ENCODE assay signal across 8 mouse cellular contexts in genomic region chr3:108535896-108536516, GRCm38 (mm10). TPM values are rescaled to one million over a fixed set of nuclear protein-coding genes. Genes with fewer than 3 reads are reported as not detected.
A peak's percentile ranks its signal among the peaks of the same experiment; 100 is the strongest.
DNase-seq lines count a peak whose midpoint lies in the region; ATAC-seq and TF ChIP-seq lines count a peak whose summit lies in the region.

No protein-coding gene starts in this region.

- 5% methylated on average over 15 of the region's 15 CpGs for WGBS in heart, embryonic 13.5 days
- 4% methylated on average over 15 of the region's 15 CpGs for WGBS in forebrain, embryonic 13.5 days
- 8% methylated on average over 15 of the region's 15 CpGs for WGBS in limb, embryonic 14.5 days

- no peaks in the 10 kb centered on the region for H3K79me2 ChIP-seq in CH12.LX (replicated peaks; ENCODE audit: control insufficient read depth, extremely low read depth, insufficient read depth, poor library complexity, severe bottlenecking)

- H3K4me2 ChIP-seq in heart, embryonic 13.5 days, result peak overlapping the region; percentile 85
- H3K4me2 ChIP-seq in CH12.LX (ENCODE audit: insufficient read depth, low read depth, poor library complexity, severe bottlenecking), result peak overlapping the region; percentile 86
- H3K4me2 ChIP-seq in forebrain, embryonic 13.5 days, result peak overlapping the region; percentile 93
- peak overlapping the region; percentile 74 for H3K4me2 ChIP-seq in limb, embryonic 14.5 days (replicated peaks; ENCODE audit: low read depth, low read length, severe bottlenecking)

- no peaks in the 10 kb centered on the region for H3K9me3 ChIP-seq in heart, embryonic 13.5 days
- no peaks in the 10 kb centered on the region for H3K9me3 ChIP-seq in CH12.LX (replicated peaks; ENCODE audit: low read length)
- no peaks in the 10 kb centered on the region for H3K9me3 ChIP-seq in forebrain, embryonic 13.5 days (replicated peaks)
- H3K9me3 ChIP-seq in limb, embryonic 14.5 days (ENCODE audit: control insufficient read depth, low read length), result no peaks in the 10 kb centered on the region

- TF ChIP-seq CTCF in CH12.LX (conservative IDR thresholded peaks at IDR 0.05 in 1 of 2, IDR thresholded peaks at IDR 0.05 in 1 of 2; ENCODE audit: low read depth in 2 of 2, low read length in 2 of 2), result no peak

- no peak for ATAC-seq in heart, embryonic 13.5 days (ENCODE audit: extremely low read depth, insufficient number of reproducible peaks, low FRiP score, low TSS enrichment)
- no peak for ATAC-seq in forebrain, embryonic 13.5 days
- no peak for ATAC-seq in limb, embryonic 14.5 days (ENCODE audit: low FRiP score, low read depth)

- no peaks in the 10 kb centered on the region for H3K36me3 ChIP-seq in heart, embryonic 13.5 days
- H3K36me3 ChIP-seq in CH12.LX (replicated peaks in 1 of 2; ENCODE audit: control insufficient read depth in 1 of 2, insufficient read depth in 1 of 2, low read length in 1 of 2), result no peaks in the 10 kb centered on the region
- no peaks in the 10 kb centered on the region for H3K36me3 ChIP-seq in forebrain, embryonic 13.5 days (ENCODE audit: poor library complexity, severe bottlenecking)
- no peaks in the 10 kb centered on the region for H3K36me3 ChIP-seq in limb, embryonic 14.5 days (ENCODE audit: control insufficient read depth, insufficient read depth, low read length)

- no peak overlapping the region for H3K27ac ChIP-seq in heart, embryonic 13.5 days (replicated peaks)
- no peak overlapping the region for H3K27ac ChIP-seq in CH12.LX (ENCODE audit: insufficient read depth, low read depth)
- H3K27ac ChIP-seq in forebrain, embryonic 13.5 days, result peak overlapping the region; percentile 48; the same call in 1 of the 2 replicates
- no peak overlapping the region for H3K27ac ChIP-seq in limb, embryonic 14.5 days (replicated peaks; ENCODE audit: low read depth, low read length)

- DNase-seq in heart, adult 8-10 months (ENCODE audit: low spot score), result no peak
- DNase-seq in CH12.LX (ENCODE audit: extremely low read depth), result no peak
- DNase-seq in limb, embryonic 14.5 days (ENCODE audit: low spot score), result no peak
- DNase-seq in yolk sac, embryonic 10.5 days (ENCODE audit: low spot score), result no peak
- no peak for DNase-seq in thymus, postnatal 10 days (ENCODE audit: low spot score in 2 of 2)
- DNase-seq in layer of hippocampus, adult 9-11 months, result no peak

- dilution Hi-C loops in CH12.LX (cut with MboI; ENCODE audit: extremely low pct_ligation_motif_present, extremely low pct_unique_long_range_greater_than_20kb, low sequenced_read_pairs), result no loop called here

- no peak for TF ChIP-seq POLR2A in CH12.LX (IDR thresholded peaks at IDR 0.05; ENCODE audit: low read depth, low read length)
- no peak for TF ChIP-seq POLR2A in limb, embryonic 14.5 days (IDR thresholded peaks at IDR 0.05; ENCODE audit: borderline replicate concordance, extremely low read depth, insufficient read depth, insufficient read length)

- peaks cover 27% of the 10 kb centered on the region for H3K4me1 ChIP-seq in heart, embryonic 13.5 days
- H3K4me1 ChIP-seq in CH12.LX (ENCODE audit: control insufficient read depth in 1 of 2, insufficient read depth in 2 of 2), result peaks cover 0 to 15% of the 10 kb centered on the region in 2 experiments; a peak in 2 of 4 replicates
- H3K4me1 ChIP-seq in forebrain, embryonic 13.5 days, result peaks cover 19% of the 10 kb centered on the region
- peaks cover 8% of the 10 kb centered on the region; the same call in 1 of the 2 replicates for H3K4me1 ChIP-seq in limb, embryonic 14.5 days (ENCODE audit: control insufficient read depth, insufficient read depth, low read length)

- in situ Hi-C loops in CH12.LX (cut with MboI; ENCODE audit: low pct_ligation_motif_present, low pct_unique_long_range_greater_than_20kb, low sequenced_read_pairs), result no loop called here

- peaks cover 51% of the 10 kb centered on the region for H3K27me3 ChIP-seq in heart, embryonic 13.5 days (replicated peaks)
- H3K27me3 ChIP-seq in CH12.LX (replicated peaks), result peaks cover 52% of the 10 kb centered on the region
- peaks cover 21% of the 10 kb centered on the region for H3K27me3 ChIP-seq in forebrain, embryonic 13.5 days
- H3K27me3 ChIP-seq in limb, embryonic 14.5 days (ENCODE audit: control insufficient read depth, insufficient read depth, low read length), result peaks cover 22% of the 10 kb centered on the region

- TF ChIP-seq EP300 in CH12.LX (IDR thresholded peaks at IDR 0.05; ENCODE audit: low read length), result no peak

- TF ChIP-seq RAD21 in CH12.LX (IDR thresholded peaks at IDR 0.05; ENCODE audit: low read depth, low read length), result no peak

- peak overlapping the region; percentile 56 for H3K4me3 ChIP-seq in heart, embryonic 13.5 days
- no peak overlapping the region for H3K4me3 ChIP-seq in CH12.LX (replicated peaks in 1 of 3; ENCODE audit: low read depth in 2 of 3, low read length in 2 of 3, poor library complexity in 1 of 3)
- H3K4me3 ChIP-seq in forebrain, embryonic 13.5 days, result peak overlapping the region; percentile 54
- peak overlapping the region; percentile 44 for H3K4me3 ChIP-seq in limb, embryonic 14.5 days (replicated peaks; ENCODE audit: low read length)

- H3K9ac ChIP-seq in heart, embryonic 13.5 days, result peak overlapping the region; percentile 60; the same call in 1 of the 2 replicates
- H3K9ac ChIP-seq in CH12.LX (ENCODE audit: insufficient read depth, low read depth), result no peak overlapping the region
- H3K9ac ChIP-seq in forebrain, embryonic 13.5 days, result peak overlapping the region; percentile 70
- H3K9ac ChIP-seq in limb, embryonic 14.5 days (ENCODE audit: low read depth, low read length, severe bottlenecking), result peak overlapping the region; percentile 40; the same call in 1 of the 2 replicates

TF ChIP-seq in CH12.LX, 34 proteins besides CTCF, POLR2A, EP300 and RAD21 (continues in another document):
- TF ChIP-seq E2F4 (IDR thresholded peaks at IDR 0.05; ENCODE audit: insufficient replicate concordance, low read depth, low read length) (no peak), SMC3 (IDR thresholded peaks at IDR 0.05; ENCODE audit: low read depth, low read length) (no peak), CHD1 (IDR thresholded peaks at IDR 0.05; ENCODE audit: low read depth, low read length) (no peak), MYC (IDR thresholded peaks at IDR 0.05; ENCODE audit: low read depth, low read length) (no peak), ZMIZ1 (IDR thresholded peaks at IDR 0.05; ENCODE audit: low read depth, low read length) (no peak), JUND (conservative IDR thresholded peaks at IDR 0.05; ENCODE audit: low read depth, low read length) (no peak), POLR2AphosphoS2 (IDR thresholded peaks at IDR 0.05; ENCODE audit: low read depth, low read length) (no peak)

RNA-seq across cellular contexts. Expression of gene 5330417C22Rik, which starts 0.3 kb away (rescaled TPM):
- 0.70 and 1.0 TPM in 2 replicates for polyA plus RNA-seq in heart, embryonic 13.5 days (2015; fragmentation: Nextera tagmentation; extraction: Ambion mirVana)
- under 1 TPM in 2 of 4 experiments, not detected in 2; 0.16 to 0.20 TPM for total RNA-seq in heart, adult 8-10 months (2022)
- total RNA-seq in CH12.LX (2012; rRNA removed) (0.13 and 0.17 TPM in 2 replicates), CH12.LX (2014; rRNA removed) (0.05 TPM in 1 of 2 replicates, not detected in the other)
- polyA plus RNA-seq in CH12.LX (2012; ENCODE audit: insufficient read length, low read depth), result 0.26 and 0.27 TPM in 2 replicates
- polyA plus RNA-seq in forebrain, embryonic 13.5 days (2015; fragmentation: Nextera tagmentation; extraction: Ambion mirVana), result 4.3 and 6.4 TPM in 2 replicates
- 0.39 and 0.42 TPM in 2 replicates for polyA plus RNA-seq in limb, embryonic 14.5 days (2012; rRNA removed)
- 0.82 and 0.83 TPM in 2 replicates for polyA plus RNA-seq in limb, embryonic 14.5 days (2014; fragmentation: Nextera tagmentation; extraction: Ambion mirVana)

RNA-seq across cellular contexts. Expression of gene 1700013F07Rik, which starts 2.1 kb away (rescaled TPM):
- polyA plus RNA-seq in heart, embryonic 13.5 days (2015; fragmentation: Nextera tagmentation; extraction: Ambion mirVana), result not detected in 2 replicates
- not detected for total RNA-seq in heart, adult 8-10 months (2022)
- 2.5 TPM in 1 of 2 replicates, not detected in the other for total RNA-seq in CH12.LX (2012; rRNA removed)
- total RNA-seq in CH12.LX (2014; rRNA removed), result 0.38 TPM in 1 of 2 replicates, not detected in the other
- polyA plus RNA-seq in CH12.LX (2012; ENCODE audit: insufficient read length, low read depth), result 0.94 TPM in 1 of 2 replicates, not detected in the other
- polyA plus RNA-seq in forebrain, embryonic 13.5 days (2015; fragmentation: Nextera tagmentation; extraction: Ambion mirVana), result 0.92 and 1.1 TPM in 2 replicates
- polyA plus RNA-seq in limb, embryonic 14.5 days (2012; rRNA removed), result 0.13 and 0.27 TPM in 2 replicates
- 0.30 TPM in 1 of 2 replicates, not detected in the other for polyA plus RNA-seq in limb, embryonic 14.5 days (2014; fragmentation: Nextera tagmentation; extraction: Ambion mirVana)

RNA-seq across cellular contexts. Expression of gene Tmem167b, which starts 26.3 kb away (rescaled TPM):
- polyA plus RNA-seq in heart, embryonic 13.5 days (2015; fragmentation: Nextera tagmentation; extraction: Ambion mirVana), result 28.2 and 30.6 TPM in 2 replicates
- total RNA-seq in heart, adult 8-10 months (2022), result 10 to 100 TPM; 28.6 to 29.7 (median 29.1) TPM
- total RNA-seq in CH12.LX (2012; rRNA removed) (11.3 and 12.0 TPM in 2 replicates), CH12.LX (2014; rRNA removed) (18.4 and 18.7 TPM in 2 replicates)
- 13.1 and 14.4 TPM in 2 replicates for polyA plus RNA-seq in CH12.LX (2012; ENCODE audit: insufficient read length, low read depth)
- polyA plus RNA-seq in forebrain, embryonic 13.5 days (2015; fragmentation: Nextera tagmentation; extraction: Ambion mirVana), result 59.5 and 61.9 TPM in 2 replicates
- polyA plus RNA-seq in limb, embryonic 14.5 days (2012; rRNA removed), result 10.8 and 14.8 TPM in 2 replicates
- 43.9 and 48.2 TPM in 2 replicates for polyA plus RNA-seq in limb, embryonic 14.5 days (2014; fragmentation: Nextera tagmentation; extraction: Ambion mirVana)

RNA-seq across cellular contexts. Expression of gene Taf13, which starts 35.5 kb away (rescaled TPM):
- 27.0 and 29.0 TPM in 2 replicates for polyA plus RNA-seq in heart, embryonic 13.5 days (2015; fragmentation: Nextera tagmentation; extraction: Ambion mirVana)
- total RNA-seq in heart, adult 8-10 months (2022), result 10 to 100 TPM; 13.2 to 17.9 (median 15.8) TPM
- total RNA-seq in CH12.LX (2012; rRNA removed) (9.6 and 10.0 TPM in 2 replicates), CH12.LX (2014; rRNA removed) (10.3 and 12.0 TPM in 2 replicates)
- 19.7 and 20.9 TPM in 2 replicates for polyA plus RNA-seq in CH12.LX (2012; ENCODE audit: insufficient read length, low read depth)
- 57.7 and 58.4 TPM in 2 replicates for polyA plus RNA-seq in forebrain, embryonic 13.5 days (2015; fragmentation: Nextera tagmentation; extraction: Ambion mirVana)
- 16.3 and 25.7 TPM in 2 replicates for polyA plus RNA-seq in limb, embryonic 14.5 days (2012; rRNA removed)
- polyA plus RNA-seq in limb, embryonic 14.5 days (2014; fragmentation: Nextera tagmentation; extraction: Ambion mirVana), result 33.1 and 40.4 TPM in 2 replicates

RNA-seq across cellular contexts. Expression of gene Wdr47, which starts 55.1 kb away (rescaled TPM):
- 7.0 and 7.7 TPM in 2 replicates for polyA plus RNA-seq in heart, embryonic 13.5 days (2015; fragmentation: Nextera tagmentation; extraction: Ambion mirVana)
- 10 to 100 TPM in 2 of 4 experiments, 1 to 10 TPM in 2; 7.2 to 10.3 (median 8.9) TPM for total RNA-seq in heart, adult 8-10 months (2022)
- total RNA-seq in CH12.LX (2012; rRNA removed) (2.2 and 2.4 TPM in 2 replicates), CH12.LX (2014; rRNA removed) (1.7 and 2.7 TPM in 2 replicates)
- 2.7 and 4.6 TPM in 2 replicates for polyA plus RNA-seq in CH12.LX (2012; ENCODE audit: insufficient read length, low read depth)
- 70.8 and 72.9 TPM in 2 replicates for polyA plus RNA-seq in forebrain, embryonic 13.5 days (2015; fragmentation: Nextera tagmentation; extraction: Ambion mirVana)
- polyA plus RNA-seq in limb, embryonic 14.5 days (2012; rRNA removed), result 14.2 and 14.3 TPM in 2 replicates
- 12.9 and 13.3 TPM in 2 replicates for polyA plus RNA-seq in limb, embryonic 14.5 days (2014; fragmentation: Nextera tagmentation; extraction: Ambion mirVana)

Comparison
In these comparisons a context has a peak if more than half of its experiments do, and no peak if none do; other contexts are left out.
1. H3K4me3 ChIP-seq: peak in heart, embryonic 13.5 days (single experiment), forebrain, embryonic 13.5 days (single experiment) and limb, embryonic 14.5 days (single experiment); none in CH12.LX (0 of 3).
2. Peak in every context shown above with its lines, with median percentiles within 50 percentile points of each other: H3K4me2 ChIP-seq.